Mouse (Mus musculus) lung, postnatal 0 days (tissue): ENCODE results near the gene Ptprt.

ENCODE experiments used
- CTCF ChIP-seq: IDR thresholded peaks from 2 replicates; pipeline ENCODE4 v1.5.1; 2016; ENCODE audit warnings: antibody characterized with exemption, mild to moderate bottlenecking
- EP300 ChIP-seq: IDR thresholded peaks from 2 replicates; pipeline ENCODE4 v1.6.1; 2016; ENCODE audit warnings: antibody characterized with exemption, mild to moderate bottlenecking, control low read depth

DNA sequence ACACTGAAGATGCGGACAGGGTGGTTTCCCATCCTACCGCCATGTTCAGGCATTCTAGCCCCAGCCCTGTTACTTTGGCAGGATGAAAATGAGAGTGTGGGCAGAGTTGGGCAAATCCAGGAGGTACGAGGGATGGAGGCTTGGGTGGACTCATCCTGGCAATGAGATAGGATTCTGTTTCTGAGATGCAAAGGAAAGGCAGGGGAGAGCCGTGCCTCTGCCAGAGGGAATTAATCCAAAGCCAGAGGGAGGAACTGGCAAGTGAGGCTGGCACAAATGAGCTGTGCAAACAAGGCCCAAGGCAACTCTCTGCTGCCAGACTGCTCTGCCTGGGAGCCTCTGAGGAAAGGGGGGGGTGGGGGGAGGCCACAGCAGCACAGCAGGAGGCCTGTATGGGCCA, 441.4 kb downstream of the Ptprt start:
- TF ChIP-seq CTCF (no peak), EP300 (no peak)
